Mouse (Mus musculus) limb, embryonic 11.5 days (tissue): Measurements from ENCODE around the gene Med4. TPM values are rescaled to one million over a fixed set of nuclear protein-coding genes. Genes with fewer than 3 reads are reported as not detected.

Experiments used
- polyA plus RNA-seq: library from polyadenylated mRNA; unstranded; fragments of >200 nt; fragmentation: Nextera tagmentation; extraction: Ambion mirVana; gene quantifications from 2 replicates; pipeline ENCODE4 v1.2.1, GENCODE M21; 2014

The Med4 gene
- polyA plus RNA-seq, 1 experiment from 2014 or later = 119 TPM

Other genes starting within 250 kb of the Med4 start
- gene Rb1, start 184.2 kb upstream of the Med4 start, polyA plus RNA-seq = 29.7 and 30.4 TPM in 2 replicates
- 335 and 352 TPM in 2 replicates for gene Itm2b, start 124.7 kb upstream of the Med4 start, polyA plus RNA-seq
- gene Sucla2, start 15.3 kb downstream of the Med4 start, polyA plus RNA-seq = 107 and 109 TPM in 2 replicates
- 6.6 and 7.1 TPM in 2 replicates for gene Nudt15, start 38.2 kb downstream of the Med4 start, polyA plus RNA-seq
- gene Gm21750, start 151.2 kb downstream of the Med4 start, polyA plus RNA-seq = not detected in 2 replicates